ENCODE assay signal across 12 mouse cellular contexts in the genomic region with DNA sequence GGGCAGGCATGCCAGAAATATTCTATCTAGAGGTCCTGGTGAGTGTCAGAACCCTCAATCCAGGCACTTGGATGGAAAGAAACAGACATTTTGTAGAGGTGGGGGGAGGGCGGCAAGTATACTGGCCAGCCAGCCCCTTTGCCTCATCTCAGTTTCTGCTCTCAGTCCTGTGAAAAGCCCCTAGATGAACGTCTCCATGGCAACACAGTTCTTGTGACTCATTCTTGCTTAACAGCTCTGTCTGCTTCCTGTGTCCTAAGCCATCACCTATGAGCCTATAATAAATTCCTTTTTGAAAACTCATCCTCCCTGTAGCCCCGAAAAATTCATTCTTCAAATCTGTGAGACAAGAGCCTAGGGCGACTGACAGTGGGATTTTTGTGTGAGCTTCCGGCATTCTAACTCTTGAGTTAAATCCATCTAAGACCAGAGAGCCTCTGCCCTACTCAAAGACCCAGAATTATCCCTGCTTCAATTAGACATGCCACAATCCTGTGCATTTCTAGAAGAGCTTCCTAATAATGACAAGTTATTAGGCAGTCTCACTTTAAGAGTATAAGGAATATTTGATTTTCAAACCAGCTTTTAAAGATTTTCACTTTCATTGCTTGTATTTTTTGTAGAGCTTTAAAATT.
A peak's percentile ranks its signal among the peaks of the same experiment; 100 is the strongest.
DNase-seq lines count a peak whose midpoint lies in the region; ATAC-seq lines count a peak whose summit lies in the region.
"Had no signal": no experiment of that assay in that cellular context is flagged by ENCODE, and none has a peak within 500 bp of the region (broad histone marks: within the 10 kb centered on the region; RNA-seq: fewer than 3 reads in every experiment).

No protein-coding gene starts in this region.

- H3K4me1 ChIP-seq in embryonic facial prominence, embryonic 10.5 days: peaks cover 4% of the 10 kb centered on the region
- no peaks in the 10 kb centered on the region for H3K4me1 ChIP-seq in hindbrain, embryonic 16.5 days (ENCODE audit: control insufficient read depth, insufficient read depth, low read depth, low read length)
- no peaks in the 10 kb centered on the region; the same call in 1 of the 2 replicates for H3K4me1 ChIP-seq in neural tube, embryonic 13.5 days (replicated peaks)
- H3K4me1 ChIP-seq: limb, embryonic 15.5 days had no signal

- WGBS in embryonic facial prominence, embryonic 10.5 days: 46% methylated on average over 5 of the region's 5 CpGs
- WGBS in hindbrain, embryonic 16.5 days: 17% methylated on average over 5 of the region's 5 CpGs
- WGBS in neural tube, embryonic 13.5 days: 45% methylated on average over 5 of the region's 5 CpGs

- peak overlapping the region; percentile 54 for H3K27ac ChIP-seq in embryonic facial prominence, embryonic 10.5 days (replicated peaks)
- no peak overlapping the region for H3K27ac ChIP-seq in hindbrain, embryonic 16.5 days (ENCODE audit: low read depth, low read length)
- no peak overlapping the region; the same call in 1 of the 2 replicates for H3K27ac ChIP-seq in neural tube, embryonic 13.5 days (replicated peaks)
- H3K27ac ChIP-seq: limb, embryonic 15.5 days had no signal

- no peak overlapping the region for H3K4me3 ChIP-seq in embryonic facial prominence, embryonic 10.5 days
- no peak overlapping the region for H3K4me3 ChIP-seq in hindbrain, embryonic 16.5 days (ENCODE audit: low read length)
- no peak overlapping the region for H3K4me3 ChIP-seq in neural tube, embryonic 13.5 days
- H3K4me3 ChIP-seq: erythroblast, embryonic 14.5 days; limb, embryonic 15.5 days had no signal

- 0 out of 2 replicates have a peak, but pooled peaks cover 12% of the 10 kb centered on the region for H3K27me3 ChIP-seq in embryonic facial prominence, embryonic 10.5 days (replicated peaks; ENCODE audit: low read depth, poor library complexity, severe bottlenecking)
- no peaks in the 10 kb centered on the region for H3K27me3 ChIP-seq in hindbrain, embryonic 16.5 days (replicated peaks; ENCODE audit: control insufficient read depth, insufficient read depth, low read length)
- no peaks in the 10 kb centered on the region for H3K27me3 ChIP-seq in neural tube, embryonic 13.5 days
- H3K27me3 ChIP-seq: limb, embryonic 15.5 days had no signal

- no peaks in the 10 kb centered on the region for H3K36me3 ChIP-seq in embryonic facial prominence, embryonic 10.5 days (replicated peaks)
- no peaks in the 10 kb centered on the region for H3K36me3 ChIP-seq in hindbrain, embryonic 16.5 days (ENCODE audit: control insufficient read depth, insufficient read depth, low read length)
- H3K36me3 ChIP-seq in neural tube, embryonic 13.5 days: no peaks in the 10 kb centered on the region
- H3K36me3 ChIP-seq: limb, embryonic 15.5 days had no signal

- no peaks in the 10 kb centered on the region for H3K9me3 ChIP-seq in embryonic facial prominence, embryonic 10.5 days
- H3K9me3 ChIP-seq in hindbrain, embryonic 16.5 days (ENCODE audit: control insufficient read depth, low read length): no peaks in the 10 kb centered on the region
- H3K9me3 ChIP-seq in neural tube, embryonic 13.5 days: no peaks in the 10 kb centered on the region
- H3K9me3 ChIP-seq: limb, embryonic 15.5 days had no signal

- no peak overlapping the region for H3K9ac ChIP-seq in hindbrain, embryonic 16.5 days (ENCODE audit: low read depth, low read length)
- H3K9ac ChIP-seq in neural tube, embryonic 13.5 days: no peak overlapping the region
- H3K9ac ChIP-seq: limb, embryonic 15.5 days had no signal

- DNase-seq in layer of hippocampus, adult 11-12 months (ENCODE audit: low spot score): peak; percentile 2
- no peak for DNase-seq in layer of hippocampus, adult 9-11 months
- DNase-seq in embryonic facial prominence, embryonic 10.5 days (ENCODE audit: low spot score): peak; percentile 28
- no peak for DNase-seq in lung, postnatal 4 days
- DNase-seq in layer of hippocampus, adult 8-10 months (ENCODE audit: low spot score in 2 of 2): no peak
- DNase-seq: heart, postnatal 4 days had no signal

- peak; percentile 93 for ATAC-seq in hindbrain, embryonic 16.5 days
- ATAC-seq in neural tube, embryonic 13.5 days (ENCODE audit: low read depth): peak; percentile 80
- no peak for ATAC-seq in erythroblast, adult 5-6 weeks (replicated peaks; ENCODE audit: low FRiP score, poor library complexity, severe bottlenecking)
- ATAC-seq: CD4-positive, CD25-positive, alpha-beta regulatory T cell, adult 4 months had no signal

- peak overlapping the region; percentile 3; the same call in 1 of the 2 replicates for H3K4me2 ChIP-seq in hindbrain, embryonic 16.5 days (ENCODE audit: low read length)
- no peak overlapping the region for H3K4me2 ChIP-seq in neural tube, embryonic 13.5 days
- H3K4me2 ChIP-seq: limb, embryonic 15.5 days had no signal

Comparison
In these comparisons a context has a peak if more than half of its experiments do, and no peak if none do; other contexts are left out.
1. DNase-seq: peak in layer of hippocampus, adult 11-12 months (single experiment) and embryonic facial prominence, embryonic 10.5 days (single experiment); none in layer of hippocampus, adult 9-11 months (single experiment), lung, postnatal 4 days (0 of 2) and layer of hippocampus, adult 8-10 months (0 of 2).